Comparison of ENCODE assay signal across 14 mouse cellular contexts in the genomic region with DNA sequence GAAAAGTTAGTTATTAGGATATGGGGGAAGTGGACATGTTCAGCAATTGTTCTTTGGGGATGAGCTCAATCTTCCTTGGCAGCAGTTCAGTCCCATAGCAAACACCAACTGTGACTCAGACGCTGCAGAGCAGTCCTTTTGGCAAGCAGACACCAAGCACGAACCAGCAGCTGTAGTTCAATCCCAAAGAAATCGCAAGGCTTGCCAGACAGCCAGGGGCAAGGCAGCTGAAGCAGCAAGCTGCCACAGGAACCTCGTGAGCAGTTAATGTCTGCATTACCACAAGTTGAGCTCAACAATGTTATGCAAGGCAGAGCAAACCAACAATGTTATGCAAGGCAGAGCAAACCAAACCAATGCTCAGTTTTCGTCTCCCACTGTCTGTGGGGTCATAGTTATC.
DNase-seq lines count a peak whose midpoint lies in the region; ATAC-seq and TF ChIP-seq lines count a peak whose summit lies in the region.
"Had no signal": no experiment of that assay in that cellular context is flagged by ENCODE, and none has a peak within 500 bp of the region (broad histone marks: within the 10 kb centered on the region; RNA-seq: fewer than 3 reads in every experiment).

No protein-coding gene starts in this region.

- no peak for ATAC-seq in CD4-positive, CD25-positive, alpha-beta regulatory T cell, adult 4 months

- no peak overlapping the region for H3K4me3 ChIP-seq in gastrocnemius, adult 2 months
- H3K4me3 ChIP-seq: megakaryocyte, embryonic 14.5 days; neural tube, embryonic 12.5 days had no signal

- TF ChIP-seq CTCF in gastrocnemius, adult 2 months (IDR thresholded peaks at IDR 0.05), result no peak

- DNase-seq in cerebellum, postnatal 10 days, result peak; percentile 50 to 63
- no peak for DNase-seq in cerebellum, adult 8-10 months
- peak; percentile 37 for DNase-seq in gastrocnemius, postnatal 25 days
- no peak for DNase-seq in gastrocnemius, adult 2 months
- peak; percentile 66 for DNase-seq in Muller cell, postnatal 12 days (ENCODE audit: inconsistent ontology term)
- peak; percentile 36 for DNase-seq in layer of hippocampus, adult 9-11 months
- no peak for DNase-seq in B cell, adult 2 months
- DNase-seq: cerebellum, adult 11 months; heart, postnatal 36 days; kidney, adult 8-10 months; thymus, postnatal 36 days had no signal

- intact Hi-C loops in gastrocnemius, adult 2 months (cut with DNase I), result no loop called here

- H3K27ac ChIP-seq in gastrocnemius, adult 2 months, result no peak overlapping the region
- H3K27ac ChIP-seq: neural tube, embryonic 12.5 days had no signal

Comparison
In these comparisons a context has a peak if more than half of its experiments do, and no peak if none do; other contexts are left out.
1. DNase-seq: peak in cerebellum, postnatal 10 days (2 of 2), gastrocnemius, postnatal 25 days (single experiment), Muller cell, postnatal 12 days (single experiment) and layer of hippocampus, adult 9-11 months (single experiment); none in cerebellum, adult 8-10 months (single experiment), gastrocnemius, adult 2 months (single experiment) and B cell, adult 2 months (0 of 2).